Mouse (Mus musculus): ENCODE data around the gene Gm47955. TPM values are rescaled to one million over a fixed set of nuclear protein-coding genes. Genes with fewer than 3 reads are reported as not detected.
"Not testable (repeated sequence)": the region's sequence is repeated elsewhere in the genome, so short reads cannot be mapped to it uniquely, and the experiment has no call there.

Gm47955 gene
- total RNA-seq, 2 experiments from 2014 or later: not detected

GRCm38 (mm10) chr1:82993947-82994346 lies 33.9 kb downstream of the Gm47955 start:
- DNase-seq: no peak

GRCm38 (mm10) chr1:83000306-83000705 lies 40.2 kb downstream of the Gm47955 start, which contains the start of gene Gm47959:
Gene Gm47959, plus strand, starts transcription at chr1:83000548.
- DNase-seq: not testable (repeated sequence)

- DNase-seq: no peak
Observed at GRCm38 (mm10) chr1:83006218-83007179, 46.4 kb downstream of the Gm47955 start.

GRCm38 (mm10) chr1:83007471-83007870 lies 47.4 kb downstream of the Gm47955 start:
- DNase-seq: no peak

Other genes starting within 250 kb of the Gm47955 start
- 100 to 1,000 TPM; 128 to 136 TPM for gene Mff, start 235.4 kb upstream of the Gm47955 start, total RNA-seq (2021)
- not detected for gene Tm4sf20, start 191.8 kb upstream of the Gm47955 start, total RNA-seq (2021)
- not detected for gene Gm47791, start 189.0 kb upstream of the Gm47955 start, total RNA-seq (2021)
- gene Agfg1, start 120.8 kb upstream of the Gm47955 start, total RNA-seq (2021): 10 to 100 TPM; 27.0 to 29.4 TPM
- under 1 TPM in 1 of 2 experiments, not detected in 1; 0.31 TPM for gene A030005L19Rik, start 47.0 kb upstream of the Gm47955 start, total RNA-seq (2021)
- gene A030014E15Rik, start 35.4 kb upstream of the Gm47955 start, total RNA-seq (2021): not detected
- gene Gm6217, start 28.9 kb upstream of the Gm47955 start, total RNA-seq (2021): not detected
- gene A030003K21Rik, start 16.9 kb upstream of the Gm47955 start, total RNA-seq (2021): not detected
- gene Gm7544, start 4.3 kb upstream of the Gm47955 start, total RNA-seq (2021): not detected
- not detected for gene Gm47959, start 40.3 kb downstream of the Gm47955 start, total RNA-seq (2021)
- gene Slc19a3, start 78.2 kb downstream of the Gm47955 start, total RNA-seq (2021): under 1 TPM in 1 of 2 experiments, not detected in 1; 0.16 TPM
- gene Krtap28-10, start 82.2 kb downstream of the Gm47955 start, total RNA-seq (2021): not detected
- gene Gm47969, start 84.6 kb downstream of the Gm47955 start, total RNA-seq (2021): not detected
- not detected for gene A030005K14Rik, start 99.1 kb downstream of the Gm47955 start, total RNA-seq (2021)
- gene Krtap28-13, start 100.6 kb downstream of the Gm47955 start, total RNA-seq (2021): not detected
- gene Ccl20, start 156.5 kb downstream of the Gm47955 start, total RNA-seq (2021): not detected
- gene Daw1, start 199.5 kb downstream of the Gm47955 start, total RNA-seq (2021): not detected